Comparison of ENCODE assay signal across 9 mouse cellular contexts in the genomic region with DNA sequence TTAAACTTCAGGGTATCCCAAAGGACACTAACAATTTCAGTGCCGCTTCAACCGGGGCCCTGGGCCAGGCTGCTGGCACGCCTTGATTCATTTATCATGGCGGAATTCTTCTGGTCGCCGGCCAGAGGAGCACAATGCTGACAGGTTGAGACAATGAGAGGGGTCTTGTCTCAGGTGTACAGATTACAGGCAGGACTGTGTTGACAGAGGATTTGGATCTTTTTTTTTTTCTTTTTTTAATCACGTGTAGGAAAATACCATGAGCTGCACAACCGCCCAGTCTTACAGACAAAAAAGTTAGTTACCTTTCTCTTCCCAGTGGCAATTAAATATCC.
DNase-seq lines count a peak whose midpoint lies in the region; ATAC-seq and TF ChIP-seq lines count a peak whose summit lies in the region.
"Had no signal": no experiment of that assay in that cellular context is flagged by ENCODE, and none has a peak within 500 bp of the region (broad histone marks: within the 10 kb centered on the region; RNA-seq: fewer than 3 reads in every experiment).

No protein-coding gene starts in this region.

- 0 out of 2 replicates have a peak overlapping the region, but pooled peaks have one; percentile 17 for H3K4me3 ChIP-seq in heart, embryonic 15.5 days
- H3K4me3 ChIP-seq in E14TG2a.4 (replicated peaks; ENCODE audit: low read length) = peak overlapping the region; percentile 64
- H3K4me3 ChIP-seq in hindbrain, embryonic 10.5 days = no peak overlapping the region
- no peak overlapping the region for H3K4me3 ChIP-seq in midbrain, embryonic 13.5 days (replicated peaks)
- no peak overlapping the region for H3K4me3 ChIP-seq in liver, postnatal 0 days (ENCODE audit: low read depth, low read length)
- H3K4me3 ChIP-seq: left cerebral cortex, adult 2 months had no signal

- no peak for TF ChIP-seq CTCF in E14TG2a.4 (conservative IDR thresholded peaks at IDR 0.05; ENCODE audit: low read length)
- no peak for TF ChIP-seq CTCF in liver, postnatal 0 days (IDR thresholded peaks at IDR 0.05; ENCODE audit: low read depth)

- TF ChIP-seq EP300 in liver, postnatal 0 days (IDR thresholded peaks at IDR 0.05; ENCODE audit: low read depth) = no peak

- no peak for ATAC-seq in heart, embryonic 15.5 days (replicated peaks; ENCODE audit: insufficient number of reproducible peaks, insufficient read depth, low FRiP score, low read depth)
- no peak; the same call in 1 of the 2 replicates for ATAC-seq in midbrain, embryonic 13.5 days
- no peak for ATAC-seq in liver, postnatal 0 days
- no peak for ATAC-seq in erythroblast, adult 5-6 weeks (replicated peaks; ENCODE audit: low FRiP score, poor library complexity, severe bottlenecking)

- no peak for DNase-seq in heart, adult 18-20 months
- no peak for DNase-seq in hindbrain, embryonic 10.5 days (ENCODE audit: low spot score)
- DNase-seq in liver, postnatal 0 days = no peak
- DNase-seq in thymus, postnatal 10 days (ENCODE audit: low spot score in 2 of 2) = no peak

- H3K9ac ChIP-seq in heart, embryonic 15.5 days = no peak overlapping the region
- no peak overlapping the region for H3K9ac ChIP-seq in midbrain, embryonic 13.5 days (replicated peaks)
- H3K9ac ChIP-seq in liver, postnatal 0 days (replicated peaks) = no peak overlapping the region

- WGBS in heart, embryonic 15.5 days = 27% methylated on average over 8 of the region's 8 CpGs
- 46% methylated on average over 8 of the region's 8 CpGs for WGBS in hindbrain, embryonic 10.5 days
- 26% methylated on average over 8 of the region's 8 CpGs for WGBS in midbrain, embryonic 13.5 days
- WGBS in liver, postnatal 0 days (ENCODE audit: insufficient replicate concordance) = 61% methylated on average over 8 of the region's 8 CpGs

- H3K27me3 ChIP-seq in heart, embryonic 15.5 days = no peaks in the 10 kb centered on the region
- H3K27me3 ChIP-seq in E14TG2a.4 (ENCODE audit: insufficient read depth, low read length) = peaks cover 38% of the 10 kb centered on the region
- H3K27me3 ChIP-seq in hindbrain, embryonic 10.5 days (ENCODE audit: insufficient read depth, poor library complexity, severe bottlenecking) = peaks cover 13% of the 10 kb centered on the region
- H3K27me3 ChIP-seq in midbrain, embryonic 13.5 days = peaks cover 6% of the 10 kb centered on the region; the same call in 1 of the 2 replicates
- no peaks in the 10 kb centered on the region for H3K27me3 ChIP-seq in liver, postnatal 0 days (ENCODE audit: insufficient read depth, low read length)

- H3K4me1 ChIP-seq in heart, embryonic 15.5 days (replicated peaks) = peaks cover 27% of the 10 kb centered on the region
- peaks cover 31% of the 10 kb centered on the region for H3K4me1 ChIP-seq in E14TG2a.4 (replicated peaks; ENCODE audit: low read depth, low read length)
- H3K4me1 ChIP-seq in hindbrain, embryonic 10.5 days (replicated peaks) = peaks cover 71% of the 10 kb centered on the region
- H3K4me1 ChIP-seq in midbrain, embryonic 13.5 days (replicated peaks) = peaks cover 18% of the 10 kb centered on the region
- H3K4me1 ChIP-seq in liver, postnatal 0 days (ENCODE audit: insufficient read depth) = no peaks in the 10 kb centered on the region

- H3K4me2 ChIP-seq in heart, embryonic 15.5 days = peak overlapping the region; percentile 46
- peak overlapping the region; percentile 13 for H3K4me2 ChIP-seq in midbrain, embryonic 13.5 days (replicated peaks)
- H3K4me2 ChIP-seq in liver, postnatal 0 days (ENCODE audit: low read depth, low read length) = no peak overlapping the region

- H3K27ac ChIP-seq in heart, embryonic 15.5 days = peak overlapping the region; percentile 64
- peak overlapping the region; percentile 85 for H3K27ac ChIP-seq in hindbrain, embryonic 10.5 days
- H3K27ac ChIP-seq in midbrain, embryonic 13.5 days = peak overlapping the region; percentile 80
- no peak overlapping the region for H3K27ac ChIP-seq in liver, postnatal 0 days (ENCODE audit: low read depth)
- H3K27ac ChIP-seq: left cerebral cortex, adult 2 months had no signal

- no peaks in the 10 kb centered on the region for H3K9me3 ChIP-seq in heart, embryonic 15.5 days (replicated peaks)
- H3K9me3 ChIP-seq in E14TG2a.4 (ENCODE audit: low read length) = no peaks in the 10 kb centered on the region
- H3K9me3 ChIP-seq in hindbrain, embryonic 10.5 days = no peaks in the 10 kb centered on the region
- no peaks in the 10 kb centered on the region for H3K9me3 ChIP-seq in midbrain, embryonic 13.5 days
- no peaks in the 10 kb centered on the region for H3K9me3 ChIP-seq in liver, postnatal 0 days (ENCODE audit: low read length)

- no peaks in the 10 kb centered on the region for H3K36me3 ChIP-seq in heart, embryonic 15.5 days
- H3K36me3 ChIP-seq in E14TG2a.4 (ENCODE audit: insufficient read depth, low read length) = no peaks in the 10 kb centered on the region
- no peaks in the 10 kb centered on the region for H3K36me3 ChIP-seq in hindbrain, embryonic 10.5 days
- no peaks in the 10 kb centered on the region for H3K36me3 ChIP-seq in midbrain, embryonic 13.5 days
- H3K36me3 ChIP-seq in liver, postnatal 0 days (replicated peaks; ENCODE audit: insufficient read depth, low read length) = no peaks in the 10 kb centered on the region

Comparison
In these comparisons a context has a peak if more than half of its experiments do, and no peak if none do; other contexts are left out.
1. H3K4me3 ChIP-seq: peak in heart, embryonic 15.5 days (single experiment) and E14TG2a.4 (single experiment); none in hindbrain, embryonic 10.5 days (single experiment), midbrain, embryonic 13.5 days (single experiment) and liver, postnatal 0 days (single experiment).